Mouse (Mus musculus): ENCODE data around the gene Pla1a. TPM values are rescaled to one million over a fixed set of nuclear protein-coding genes. Genes with fewer than 3 reads are reported as not detected.

Pla1a gene
- polyA plus RNA-seq, 1 experiment from 2014 or later: 0.81 TPM

- no peak for ATAC-seq (replicated peaks; ENCODE audit: low FRiP score, low TSS enrichment, low read depth)
Observed at GRCm38 (mm10) chr16:38463305-38463704, 30.4 kb upstream of the Pla1a start.

DNA sequence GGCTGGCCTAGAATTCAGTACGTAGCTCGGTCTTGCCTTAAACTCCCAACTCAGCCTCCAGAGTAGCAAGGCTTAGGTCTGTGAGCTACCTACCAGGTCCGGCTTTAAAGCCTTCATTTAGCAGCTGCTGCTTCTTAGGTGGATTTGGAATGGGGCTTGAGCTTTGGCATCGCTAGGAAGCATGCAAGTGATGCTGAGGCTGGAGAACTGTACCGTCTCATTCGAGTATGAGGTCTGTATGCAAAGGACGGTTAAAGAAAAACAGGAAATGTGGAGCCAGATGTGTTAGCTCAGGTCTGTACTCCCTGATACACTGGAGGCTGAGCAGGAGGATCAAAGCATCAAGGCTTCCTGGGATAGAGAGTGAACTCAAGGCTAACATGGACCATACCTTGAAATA is 29.2 kb upstream of the Pla1a start:
- Histone ChIP-seq H3K36me3 (ENCODE audit: control insufficient read depth, insufficient read depth, low read length) (no peaks in the 10 kb centered on the region), H3K4me2 (ENCODE audit: low read length) (no peak overlapping the region), H3K27ac (ENCODE audit: low read depth) (no peak overlapping the region), H3K27me3 (replicated peaks; ENCODE audit: control insufficient read depth, insufficient read depth, low read length) (no peaks in the 10 kb centered on the region), H3K9ac (ENCODE audit: low read length) (no peak overlapping the region), H3K9me3 (ENCODE audit: control insufficient read depth, low read length) (no peaks in the 10 kb centered on the region), H3K4me3 (ENCODE audit: low read depth, low read length) (no peak overlapping the region), H3K4me1 (replicated peaks; ENCODE audit: control insufficient read depth, insufficient read depth, low read length) (no peaks in the 10 kb centered on the region)
- ATAC-seq (replicated peaks; ENCODE audit: low FRiP score, low TSS enrichment, low read depth) (no peak), DNase-seq (ENCODE audit: low spot score) (no peak)
- 79% methylated on average over 7 of the region's 7 CpGs for WGBS

More at GRCm38 (mm10) chr16:38463305-38463704, 30.4 kb upstream of the Pla1a start:
- Histone ChIP-seq H3K27me3 (replicated peaks; ENCODE audit: control insufficient read depth, insufficient read depth, low read length) (no peaks in the 10 kb centered on the region), H3K27ac (ENCODE audit: low read depth) (no peak overlapping the region), H3K9ac (ENCODE audit: low read length) (no peak overlapping the region), H3K4me1 (replicated peaks; ENCODE audit: control insufficient read depth, insufficient read depth, low read length) (no peaks in the 10 kb centered on the region), H3K36me3 (ENCODE audit: control insufficient read depth, insufficient read depth, low read length) (no peaks in the 10 kb centered on the region), H3K4me2 (ENCODE audit: low read length) (no peak overlapping the region), H3K9me3 (ENCODE audit: control insufficient read depth, low read length) (no peaks in the 10 kb centered on the region), H3K4me3 (ENCODE audit: low read depth, low read length) (no peak overlapping the region)
- WGBS: 95% methylated on average over 5 of the region's 5 CpGs
- DNase-seq (ENCODE audit: low spot score): no peak

DNA sequence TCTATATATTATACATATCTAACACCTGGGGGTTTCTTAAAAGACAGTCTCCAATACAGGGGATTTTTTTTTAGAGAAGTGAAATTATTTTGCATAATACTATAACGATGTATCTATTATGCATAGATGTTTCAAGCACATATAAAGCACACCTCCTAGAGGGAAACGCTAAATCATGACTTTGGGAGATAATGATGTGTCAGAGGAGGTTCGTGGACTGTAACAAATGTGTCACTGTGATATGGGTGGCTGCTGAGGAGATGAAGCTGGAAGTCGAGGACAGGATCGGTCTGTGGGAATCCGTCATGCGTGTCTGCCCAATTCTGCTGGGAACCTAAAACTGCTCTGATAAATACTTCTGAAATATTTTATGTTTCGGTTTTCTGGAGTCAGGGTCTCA is 28.8 kb upstream of the Pla1a start:
- ATAC-seq (replicated peaks; ENCODE audit: low FRiP score, low TSS enrichment, low read depth) (no peak), DNase-seq (ENCODE audit: low spot score) (no peak)
- Histone ChIP-seq H3K27me3 (replicated peaks; ENCODE audit: control insufficient read depth, insufficient read depth, low read length) (no peaks in the 10 kb centered on the region), H3K27ac (ENCODE audit: low read depth) (no peak overlapping the region), H3K4me1 (replicated peaks; ENCODE audit: control insufficient read depth, insufficient read depth, low read length) (no peaks in the 10 kb centered on the region), H3K4me2 (ENCODE audit: low read length) (no peak overlapping the region), H3K36me3 (ENCODE audit: control insufficient read depth, insufficient read depth, low read length) (no peaks in the 10 kb centered on the region), H3K9me3 (ENCODE audit: control insufficient read depth, low read length) (no peaks in the 10 kb centered on the region), H3K4me3 (ENCODE audit: low read depth, low read length) (no peak overlapping the region), H3K9ac (ENCODE audit: low read length) (no peak overlapping the region)
- WGBS: 79% methylated on average over 8 of the region's 8 CpGs

GRCm38 (mm10) chr16:38459990-38460389 is 27.0 kb upstream of the Pla1a start:
- no peak for DNase-seq (ENCODE audit: low spot score)
- no peak for ATAC-seq (replicated peaks; ENCODE audit: low FRiP score, low TSS enrichment, low read depth)
- no peak overlapping the region for H3K4me2 ChIP-seq (ENCODE audit: low read length)
- no peaks in the 10 kb centered on the region for H3K9me3 ChIP-seq (ENCODE audit: control insufficient read depth, low read length)
- no peak overlapping the region for H3K9ac ChIP-seq (ENCODE audit: low read length)
- no peaks in the 10 kb centered on the region for H3K36me3 ChIP-seq (ENCODE audit: control insufficient read depth, insufficient read depth, low read length)
- WGBS: 86% methylated on average over 4 of the region's 4 CpGs
- H3K27ac ChIP-seq (ENCODE audit: low read depth): no peak overlapping the region
- no peaks in the 10 kb centered on the region for H3K4me1 ChIP-seq (replicated peaks; ENCODE audit: control insufficient read depth, insufficient read depth, low read length)
- H3K27me3 ChIP-seq (replicated peaks; ENCODE audit: control insufficient read depth, insufficient read depth, low read length): no peaks in the 10 kb centered on the region
- H3K4me3 ChIP-seq (ENCODE audit: low read depth, low read length): no peak overlapping the region

DNA sequence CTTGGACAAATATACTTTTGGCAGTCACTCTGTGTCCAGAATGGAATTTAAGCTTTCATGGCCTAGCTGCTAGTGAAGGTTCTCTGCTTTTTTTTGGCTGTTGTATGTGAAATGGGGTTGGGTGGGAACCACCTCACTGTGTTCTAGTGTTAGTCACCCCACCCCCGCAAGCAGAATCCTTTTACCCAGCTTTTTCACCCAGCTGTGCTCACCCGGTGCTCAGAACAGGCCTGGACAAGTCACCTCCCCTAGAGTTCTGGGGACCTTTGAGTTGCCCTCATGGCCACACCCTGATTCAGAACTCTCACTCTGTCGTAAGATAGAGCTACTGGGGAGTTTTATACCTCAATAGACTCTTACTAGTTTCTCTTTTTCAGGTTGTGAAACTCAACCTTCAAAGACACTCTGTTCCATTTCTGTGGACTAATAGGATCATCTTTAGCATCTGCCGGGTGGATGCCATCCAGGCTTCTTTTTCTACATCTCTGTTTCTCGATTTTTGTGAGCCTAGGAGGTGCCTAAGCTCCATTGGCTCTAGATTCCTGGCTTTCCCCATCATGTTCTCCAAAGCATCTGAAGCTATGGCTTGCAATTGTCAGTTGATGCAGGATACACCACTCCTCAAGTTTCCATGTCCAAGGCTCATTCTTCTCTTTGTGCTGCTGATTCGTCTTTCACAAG is 25.8 kb upstream of the Pla1a start:
- H3K4me1 ChIP-seq (replicated peaks; ENCODE audit: control insufficient read depth, insufficient read depth, low read length): no peaks in the 10 kb centered on the region
- no peak overlapping the region for H3K4me2 ChIP-seq (ENCODE audit: low read length)
- DNase-seq (ENCODE audit: low spot score): no peak
- H3K36me3 ChIP-seq (ENCODE audit: control insufficient read depth, insufficient read depth, low read length): no peaks in the 10 kb centered on the region
- no peak for ATAC-seq (replicated peaks; ENCODE audit: low FRiP score, low TSS enrichment, low read depth)
- 73% methylated on average over 6 of the region's 6 CpGs for WGBS
- no peaks in the 10 kb centered on the region for H3K9me3 ChIP-seq (ENCODE audit: control insufficient read depth, low read length)
- H3K4me3 ChIP-seq (ENCODE audit: low read depth, low read length): no peak overlapping the region
- no peak overlapping the region for H3K9ac ChIP-seq (ENCODE audit: low read length)
- no peaks in the 10 kb centered on the region for H3K27me3 ChIP-seq (replicated peaks; ENCODE audit: control insufficient read depth, insufficient read depth, low read length)
- H3K27ac ChIP-seq (ENCODE audit: low read depth): no peak overlapping the region

DNA sequence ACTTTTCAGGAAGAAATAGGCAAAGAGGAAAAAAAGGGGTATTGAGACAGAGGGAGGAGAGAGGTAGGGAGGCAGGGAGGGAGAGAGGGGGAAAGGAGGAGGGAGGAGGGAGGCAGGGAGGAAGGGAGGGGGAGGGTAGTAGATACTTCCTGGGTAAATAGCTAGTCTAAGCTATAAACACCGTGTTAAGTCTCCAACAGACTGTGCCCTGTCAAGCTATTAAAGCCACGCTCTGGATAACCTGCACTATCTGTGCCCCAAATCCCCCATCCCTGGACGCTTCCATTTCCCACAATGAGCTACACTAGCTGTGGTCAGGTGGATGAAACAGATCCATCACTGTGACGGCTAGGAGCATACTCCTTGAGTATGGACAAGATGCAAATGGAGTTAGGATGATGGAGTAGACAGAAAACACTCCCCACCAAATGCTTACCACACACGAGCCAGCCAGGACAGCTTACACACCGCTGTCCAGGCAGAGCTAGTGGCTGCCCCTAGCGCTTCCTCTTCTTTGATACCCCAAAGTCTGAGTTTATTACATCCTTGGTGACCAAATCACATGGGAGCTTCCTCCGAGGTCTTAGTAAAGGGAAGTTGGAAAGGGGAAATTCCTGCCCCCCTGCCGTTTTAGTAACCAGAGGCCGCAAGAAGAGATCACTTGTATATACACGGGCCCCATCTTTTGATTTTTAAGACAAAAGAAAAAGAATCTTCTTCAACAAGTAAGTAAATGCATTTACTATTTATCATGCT is 24.0 kb upstream of the Pla1a start:
- no peaks in the 10 kb centered on the region for H3K27me3 ChIP-seq (replicated peaks; ENCODE audit: control insufficient read depth, insufficient read depth, low read length)
- H3K27ac ChIP-seq (ENCODE audit: low read depth): no peak overlapping the region
- 0 out of 2 replicates have a peak, but pooled peaks cover under 1% of the 10 kb centered on the region for H3K4me1 ChIP-seq (replicated peaks; ENCODE audit: control insufficient read depth, insufficient read depth, low read length)
- H3K9me3 ChIP-seq (ENCODE audit: control insufficient read depth, low read length): no peaks in the 10 kb centered on the region
- ATAC-seq (replicated peaks; ENCODE audit: low FRiP score, low TSS enrichment, low read depth) (no peak), DNase-seq (ENCODE audit: low spot score) (no peak)
- H3K4me3 ChIP-seq (ENCODE audit: low read depth, low read length): no peak overlapping the region
- H3K36me3 ChIP-seq (ENCODE audit: control insufficient read depth, insufficient read depth, low read length): no peaks in the 10 kb centered on the region
- 51% methylated on average over 11 of the region's 11 CpGs for WGBS
- no peak overlapping the region for H3K9ac ChIP-seq (ENCODE audit: low read length)
- no peak overlapping the region for H3K4me2 ChIP-seq (ENCODE audit: low read length)

DNA sequence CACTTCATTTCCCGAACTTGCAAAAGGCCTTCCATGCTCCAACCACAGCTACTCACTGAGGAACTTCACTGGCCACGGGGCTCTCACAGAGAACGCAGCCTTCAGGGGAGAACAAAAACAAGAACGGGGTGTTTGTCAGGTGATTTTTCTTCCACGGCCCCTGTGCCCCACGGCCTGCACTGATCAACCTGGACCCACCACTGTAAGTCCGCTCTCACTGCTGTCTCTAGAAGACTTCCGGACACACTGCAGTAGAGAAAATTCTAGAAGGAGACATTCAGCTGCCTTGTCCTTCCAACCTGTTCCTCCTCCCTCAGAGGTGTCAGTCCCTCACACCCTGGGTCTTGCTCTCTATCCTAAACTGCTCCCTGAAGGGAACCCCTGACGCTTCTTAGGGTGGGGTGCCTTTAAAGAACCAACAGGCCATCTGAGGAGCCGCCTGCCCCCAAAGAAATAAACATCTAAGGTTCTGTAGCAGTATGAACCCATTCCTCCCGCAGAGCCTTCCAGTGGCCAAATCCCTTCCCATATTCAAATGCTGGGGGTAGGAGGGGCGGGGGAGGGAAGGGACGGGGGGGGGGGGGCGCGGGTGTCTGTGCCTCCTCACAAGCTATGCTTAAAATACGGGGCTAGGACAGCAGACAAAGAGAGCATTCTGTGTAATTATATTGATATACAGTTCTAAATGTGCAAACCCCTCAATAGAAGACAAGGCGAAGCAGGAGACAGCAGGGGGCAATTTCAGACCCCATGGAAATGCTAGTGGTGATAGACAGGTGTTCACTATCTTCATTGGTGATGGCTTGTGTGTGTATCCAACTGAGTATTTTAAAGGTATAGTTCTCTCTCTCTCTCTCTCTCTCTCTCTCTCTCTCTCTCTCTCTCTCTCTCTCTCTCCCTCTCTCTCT is 22.8 kb upstream of the Pla1a start, which contains the start of gene Cd80:
TSS of gene Cd80 (plus strand) at position 51 of the 908 bp plus-strand sequence.
- Histone ChIP-seq H3K9ac (ENCODE audit: low read length) (no peak within 1 kb of the TSS), H3K4me2 (ENCODE audit: low read length) (no peak within 1 kb of the TSS), H3K4me3 (ENCODE audit: low read depth, low read length) (no peak within 1 kb of the TSS), H3K36me3 (ENCODE audit: control insufficient read depth, insufficient read depth, low read length) (no peaks in the 10 kb centered on the region), H3K27me3 (replicated peaks; ENCODE audit: control insufficient read depth, insufficient read depth, low read length) (no peaks in the 10 kb centered on the region), H3K9me3 (ENCODE audit: control insufficient read depth, low read length) (no peaks in the 10 kb centered on the region), H3K27ac (ENCODE audit: low read depth) (no peak within 1 kb of the TSS), H3K4me1 (replicated peaks; ENCODE audit: control insufficient read depth, insufficient read depth, low read length) (peaks cover 9% of the 10 kb centered on the region; the same call in 1 of the 2 replicates)
- 72% methylated on average over 15 of the region's 17 CpGs for WGBS
- ATAC-seq (replicated peaks; ENCODE audit: low FRiP score, low TSS enrichment, low read depth): no peak
- DNase-seq (ENCODE audit: low spot score): no peak

DNA sequence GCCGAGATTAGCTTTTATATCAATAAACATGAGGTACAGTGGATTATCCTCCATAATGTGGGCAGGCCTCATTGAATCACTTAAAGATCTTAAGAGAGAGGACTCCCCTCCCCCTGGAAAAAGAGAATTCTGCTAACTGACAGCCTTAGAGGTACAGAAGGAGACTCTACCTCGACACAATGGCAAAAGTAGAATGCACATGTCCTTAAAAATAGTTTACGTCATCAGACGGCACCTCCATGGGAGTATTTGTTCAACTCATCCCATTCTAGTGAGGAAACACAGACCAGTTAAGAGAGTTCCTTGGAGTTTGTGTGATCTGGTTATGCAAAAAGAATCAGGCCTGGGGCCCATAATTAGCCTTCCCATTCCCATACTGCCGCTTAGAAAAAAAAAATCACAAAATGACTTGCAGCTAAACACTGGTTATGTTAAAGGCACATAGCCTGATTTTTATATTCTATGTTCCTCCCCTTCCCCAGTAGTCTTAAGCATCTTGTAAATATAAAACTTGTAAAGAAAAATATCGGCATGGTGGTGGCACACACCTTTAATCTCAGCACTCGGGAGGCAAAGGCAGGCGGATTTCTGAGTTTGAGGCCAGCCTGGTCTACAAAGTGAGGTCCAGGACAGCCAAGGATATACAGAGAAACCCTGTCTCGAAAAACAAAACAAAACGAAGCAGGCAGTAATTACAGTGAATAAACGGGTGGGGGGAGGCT is 21.7 kb upstream of the Pla1a start:
- 73% methylated on average over 11 of the region's 11 CpGs for WGBS
- Histone ChIP-seq H3K4me2 (ENCODE audit: low read length) (no peak overlapping the region), H3K27ac (ENCODE audit: low read depth) (no peak overlapping the region), H3K4me3 (ENCODE audit: low read depth, low read length) (no peak overlapping the region), H3K36me3 (ENCODE audit: control insufficient read depth, insufficient read depth, low read length) (peaks cover 5% of the 10 kb centered on the region), H3K4me1 (replicated peaks; ENCODE audit: control insufficient read depth, insufficient read depth, low read length) (peaks cover 9% of the 10 kb centered on the region; the same call in 1 of the 2 replicates), H3K9me3 (ENCODE audit: control insufficient read depth, low read length) (no peaks in the 10 kb centered on the region), H3K27me3 (replicated peaks; ENCODE audit: control insufficient read depth, insufficient read depth, low read length) (no peaks in the 10 kb centered on the region), H3K9ac (ENCODE audit: low read length) (no peak overlapping the region)
- DNase-seq (ENCODE audit: low spot score): no peak
- no peak for ATAC-seq (replicated peaks; ENCODE audit: low FRiP score, low TSS enrichment, low read depth)

All from intestine, embryonic 14.5 days (tissue).